Mouse (Mus musculus) liver, postnatal 0 days (tissue): ENCODE results near the gene Ptcd1.

Experiments
- CTCF ChIP-seq: sonication (generic); IDR thresholded peaks from 2 replicates; pipeline ENCODE4 v1.5.1; 2016; ENCODE audit warnings: antibody characterized with exemption, low read depth
- EP300 ChIP-seq: IDR thresholded peaks from 2 replicates; pipeline ENCODE4 v1.6.1; 2016; ENCODE audit warnings: antibody characterized with exemption, low read depth, mild to moderate bottlenecking

GRCm38 (mm10) chr5:145138836-145139235 lies 28.1 kb downstream of the Ptcd1 start:
- TF ChIP-seq CTCF (no peak), EP300 (no peak)
